ENCODE assay signal across 10 mouse cellular contexts in genomic region chr5:106002330-106002729, GRCm38 (mm10).
DNase-seq lines count a peak whose midpoint lies in the region; ATAC-seq and TF ChIP-seq lines count a peak whose summit lies in the region.
"Had no signal": no experiment of that assay in that cellular context is flagged by ENCODE, and none has a peak within 500 bp of the region (broad histone marks: within the 10 kb centered on the region; RNA-seq: fewer than 3 reads in every experiment).

No protein-coding gene starts in this region.

- 33% methylated on average over 7 of the region's 7 CpGs for WGBS in heart, embryonic 10.5 days
- 18% methylated on average over 7 of the region's 7 CpGs for WGBS in lung, postnatal 0 days
- WGBS in embryonic facial prominence, embryonic 10.5 days = 45% methylated on average over 7 of the region's 7 CpGs
- 36% methylated on average over 7 of the region's 7 CpGs for WGBS in neural tube, embryonic 15.5 days

- H3K27me3 ChIP-seq in heart, embryonic 10.5 days (ENCODE audit: insufficient read depth, poor library complexity, severe bottlenecking) = 0 out of 2 replicates have a peak, but pooled peaks cover 6% of the 10 kb centered on the region
- H3K27me3 ChIP-seq in lung, postnatal 0 days (replicated peaks; ENCODE audit: insufficient read depth, low read length) = no peaks in the 10 kb centered on the region
- H3K27me3 ChIP-seq in embryonic facial prominence, embryonic 10.5 days (replicated peaks; ENCODE audit: low read depth, poor library complexity, severe bottlenecking) = 0 out of 2 replicates have a peak, but pooled peaks cover 8% of the 10 kb centered on the region
- peaks cover 9% of the 10 kb centered on the region; the same call in 1 of the 2 replicates for H3K27me3 ChIP-seq in neural tube, embryonic 15.5 days (replicated peaks)

- no peak for TF ChIP-seq EP300 in lung, postnatal 0 days (IDR thresholded peaks at IDR 0.05)

- no peaks in the 10 kb centered on the region for H3K4me1 ChIP-seq in heart, embryonic 10.5 days
- H3K4me1 ChIP-seq in lung, postnatal 0 days (ENCODE audit: insufficient read depth, low read depth, low read length) = no peaks in the 10 kb centered on the region
- H3K4me1 ChIP-seq in embryonic facial prominence, embryonic 10.5 days = peaks cover 16% of the 10 kb centered on the region
- H3K4me1 ChIP-seq in neural tube, embryonic 15.5 days = peaks cover 17% of the 10 kb centered on the region
- H3K4me1 ChIP-seq: embryonic facial prominence, embryonic 15.5 days had no signal

- ATAC-seq in lung, postnatal 0 days = no peak
- ATAC-seq in neural tube, embryonic 15.5 days (ENCODE audit: low FRiP score) = peak; percentile 78; the same call in 1 of the 2 replicates
- ATAC-seq in erythroid progenitor cell, adult 5-6 weeks (replicated peaks; ENCODE audit: low FRiP score, poor library complexity, severe bottlenecking) = no peak

- DNase-seq in heart, embryonic 10.5 days (ENCODE audit: low spot score) = peak; percentile 70
- DNase-seq in heart, adult 9 months (ENCODE audit: low spot score in 2 of 2) = no peak
- peak; percentile 53 for DNase-seq in lung, postnatal 0 days (ENCODE audit: low spot score)
- no peak for DNase-seq in lung, adult 18-20 months
- DNase-seq in embryonic facial prominence, embryonic 10.5 days (ENCODE audit: low spot score) = peak; percentile 22
- DNase-seq in right cerebral cortex, postnatal 14 days = no peak
- DNase-seq: thymus, postnatal 36 days had no signal

- H3K36me3 ChIP-seq in heart, embryonic 10.5 days = no peaks in the 10 kb centered on the region
- no peaks in the 10 kb centered on the region for H3K36me3 ChIP-seq in lung, postnatal 0 days (ENCODE audit: insufficient read depth, low read length)
- H3K36me3 ChIP-seq in embryonic facial prominence, embryonic 10.5 days (replicated peaks) = no peaks in the 10 kb centered on the region
- H3K36me3 ChIP-seq in neural tube, embryonic 15.5 days = no peaks in the 10 kb centered on the region
- H3K36me3 ChIP-seq: embryonic facial prominence, embryonic 15.5 days had no signal

- TF ChIP-seq CTCF in lung, postnatal 0 days (IDR thresholded peaks at IDR 0.05) = peak; percentile 66

- no peaks in the 10 kb centered on the region for H3K9me3 ChIP-seq in heart, embryonic 10.5 days
- H3K9me3 ChIP-seq in lung, postnatal 0 days (ENCODE audit: low read length) = no peaks in the 10 kb centered on the region
- no peaks in the 10 kb centered on the region for H3K9me3 ChIP-seq in embryonic facial prominence, embryonic 10.5 days
- no peaks in the 10 kb centered on the region for H3K9me3 ChIP-seq in neural tube, embryonic 15.5 days (replicated peaks)
- H3K9me3 ChIP-seq: embryonic facial prominence, embryonic 15.5 days had no signal

- no peak overlapping the region for H3K27ac ChIP-seq in heart, embryonic 10.5 days
- H3K27ac ChIP-seq in lung, postnatal 0 days (ENCODE audit: low read length) = no peak overlapping the region
- H3K27ac ChIP-seq in embryonic facial prominence, embryonic 10.5 days (replicated peaks) = no peak overlapping the region
- no peak overlapping the region for H3K27ac ChIP-seq in neural tube, embryonic 15.5 days (replicated peaks)
- H3K27ac ChIP-seq: embryonic facial prominence, embryonic 15.5 days had no signal

- H3K9ac ChIP-seq in lung, postnatal 0 days (replicated peaks; ENCODE audit: low read depth) = no peak overlapping the region
- no peak overlapping the region for H3K9ac ChIP-seq in neural tube, embryonic 15.5 days (replicated peaks)
- H3K9ac ChIP-seq: embryonic facial prominence, embryonic 15.5 days had no signal

- H3K4me2 ChIP-seq in lung, postnatal 0 days (replicated peaks; ENCODE audit: low read depth, low read length) = no peak overlapping the region
- H3K4me2 ChIP-seq in neural tube, embryonic 15.5 days = no peak overlapping the region
- H3K4me2 ChIP-seq: embryonic facial prominence, embryonic 15.5 days had no signal

- H3K4me3 ChIP-seq in heart, embryonic 10.5 days = no peak overlapping the region
- H3K4me3 ChIP-seq in lung, postnatal 0 days (ENCODE audit: low read depth, low read length) = no peak overlapping the region
- H3K4me3 ChIP-seq in embryonic facial prominence, embryonic 10.5 days = no peak overlapping the region
- no peak overlapping the region for H3K4me3 ChIP-seq in neural tube, embryonic 15.5 days (replicated peaks)
- H3K4me3 ChIP-seq: embryonic facial prominence, embryonic 15.5 days had no signal

Comparison
In these comparisons a context has a peak if more than half of its experiments do, and no peak if none do; other contexts are left out.
1. DNase-seq: peak in heart, embryonic 10.5 days (single experiment), lung, postnatal 0 days (single experiment) and embryonic facial prominence, embryonic 10.5 days (single experiment); none in heart, adult 9 months (0 of 2), lung, adult 18-20 months (0 of 2) and right cerebral cortex, postnatal 14 days (single experiment).